Mouse (Mus musculus) cerebellum, adult 9-10 months (tissue): Measurements from ENCODE around the gene Pnn.
"Not testable (repeated sequence)": the region's sequence is repeated elsewhere in the genome, so short reads cannot be mapped to it uniquely, and the experiment has no call there.

ENCODE experiments used
- DNase-seq: peaks from one replicate; pipeline ENCODE4 v3.0.0; 2022

The Pnn gene

DNA sequence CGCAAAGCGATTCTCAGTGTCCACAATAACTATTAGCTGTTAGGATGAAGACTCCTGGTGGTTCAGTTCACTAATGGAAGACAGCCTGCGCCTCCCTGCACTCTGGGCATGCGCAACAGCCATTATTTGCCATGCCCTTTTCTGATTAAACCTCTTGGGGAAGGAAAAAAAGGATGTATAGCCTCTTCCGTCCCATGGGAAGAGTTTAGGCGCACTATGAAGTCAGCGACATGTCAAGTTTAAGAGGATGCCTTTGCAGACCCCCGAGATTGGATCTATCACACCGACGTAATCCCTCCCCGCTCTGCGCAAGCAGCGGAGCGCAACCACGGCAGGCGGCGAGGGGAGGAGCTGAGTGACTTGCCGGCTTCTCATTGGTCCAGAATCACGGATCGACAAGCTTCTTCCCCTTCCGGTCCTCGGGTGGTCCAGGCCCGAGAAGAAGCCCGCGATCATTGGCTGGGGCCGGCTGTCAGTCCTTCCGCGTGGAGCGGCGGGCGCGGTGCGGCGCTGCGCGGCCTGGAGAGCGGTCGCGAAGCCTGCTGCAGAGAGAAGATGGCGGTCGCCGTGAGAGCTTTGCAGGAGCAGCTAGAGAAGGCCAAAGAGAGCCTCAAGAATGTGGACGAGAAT lies at the start of gene Pnn:
Gene Pnn, plus strand, starts transcription at position 437 of the 630 bp plus-strand sequence.
- DNase-seq = peak; percentile 98

DNA sequence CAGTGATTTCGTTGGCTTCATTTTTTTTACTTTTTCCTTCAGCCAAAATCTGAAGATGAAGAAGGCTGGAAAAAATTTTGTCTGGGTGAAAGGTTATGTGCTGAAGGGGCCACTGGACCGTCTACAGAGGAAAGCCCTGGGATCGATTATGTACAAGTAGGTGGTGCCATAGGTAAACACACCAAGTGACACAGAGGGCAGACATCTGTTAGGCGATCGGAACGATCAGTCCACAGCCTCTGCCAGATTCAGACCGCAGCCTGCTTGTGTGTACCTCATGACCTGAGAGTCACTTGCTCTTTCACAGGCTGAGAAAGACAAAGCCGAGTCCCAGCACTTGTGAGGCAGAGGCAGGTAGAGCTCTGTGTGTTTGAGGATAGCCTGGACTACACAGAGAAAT lies 48.7 kb upstream of the Pnn start:
- no peak for DNase-seq

DNA sequence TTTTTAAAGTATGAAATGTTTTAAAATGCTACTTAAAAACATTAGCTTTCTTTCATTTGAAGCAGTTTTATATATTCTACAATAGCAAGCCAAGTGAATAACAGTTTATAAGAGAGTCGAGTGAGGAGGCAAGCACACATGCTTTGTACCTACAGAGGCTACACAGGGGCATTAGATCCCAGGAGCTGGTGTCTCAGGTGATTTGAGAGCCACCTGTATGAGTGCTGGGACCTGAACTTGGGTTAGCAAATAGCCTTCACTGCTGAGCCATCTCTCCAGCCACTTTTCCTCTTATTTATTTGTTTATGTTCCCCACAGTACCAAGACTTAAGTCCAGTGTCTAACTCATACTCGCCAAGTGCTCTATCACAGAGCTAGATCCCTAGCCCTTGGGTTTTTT lies 46.8 kb upstream of the Pnn start:
- DNase-seq = no peak

- no peak for DNase-seq
These were observed 45.4 kb upstream of the Pnn start for GRCm38 (mm10) chr12:59021306-59021705.

GRCm38 (mm10) chr12:59032101-59032500 lies 34.6 kb upstream of the Pnn start:
- no peak for DNase-seq

GRCm38 (mm10) chr12:59039162-59039970 lies 27.3 kb upstream of the Pnn start:
- DNase-seq = no peak

DNA sequence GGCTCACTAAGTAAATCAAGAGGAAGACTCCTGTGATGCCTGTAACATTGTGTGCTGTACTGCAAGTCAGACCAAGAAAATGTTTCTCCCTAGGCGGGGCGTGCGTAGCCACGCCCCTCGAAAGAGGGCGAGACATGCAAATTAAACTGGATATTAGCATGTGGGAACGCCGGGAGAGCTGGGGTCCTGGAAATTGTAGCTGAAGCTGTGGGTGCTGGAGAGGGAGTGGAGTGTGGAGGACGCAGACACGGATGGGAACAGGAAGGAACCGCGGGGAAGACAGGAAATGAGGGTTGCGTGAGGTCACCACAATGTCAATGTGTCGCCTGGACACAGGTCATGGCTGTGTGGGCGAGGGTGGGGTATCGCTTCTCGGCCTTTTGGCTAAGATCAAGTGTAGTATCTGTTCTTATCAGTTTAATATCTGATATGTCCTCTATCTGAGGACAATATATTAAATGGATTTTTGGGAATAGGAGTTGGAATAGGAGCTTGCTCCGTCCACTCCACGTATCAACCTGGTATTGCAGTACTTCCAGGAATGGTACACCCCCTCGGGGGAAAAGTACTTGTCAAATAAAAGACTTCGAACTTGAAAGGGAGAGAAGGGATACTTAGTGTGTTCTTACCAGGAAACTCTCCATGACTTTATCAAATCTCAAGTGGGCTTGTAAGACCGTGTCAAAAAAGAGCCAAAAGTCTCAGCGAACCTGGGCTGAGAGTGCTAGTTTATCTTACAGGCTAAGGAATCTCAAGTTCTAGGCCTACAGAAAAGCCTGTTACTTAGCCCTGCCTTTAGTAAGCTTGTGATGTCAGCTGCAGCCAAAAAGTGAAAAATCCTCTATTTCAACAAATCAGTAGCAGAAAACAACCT lies 26.5 kb upstream of the Pnn start:
- no peak for DNase-seq

DNA sequence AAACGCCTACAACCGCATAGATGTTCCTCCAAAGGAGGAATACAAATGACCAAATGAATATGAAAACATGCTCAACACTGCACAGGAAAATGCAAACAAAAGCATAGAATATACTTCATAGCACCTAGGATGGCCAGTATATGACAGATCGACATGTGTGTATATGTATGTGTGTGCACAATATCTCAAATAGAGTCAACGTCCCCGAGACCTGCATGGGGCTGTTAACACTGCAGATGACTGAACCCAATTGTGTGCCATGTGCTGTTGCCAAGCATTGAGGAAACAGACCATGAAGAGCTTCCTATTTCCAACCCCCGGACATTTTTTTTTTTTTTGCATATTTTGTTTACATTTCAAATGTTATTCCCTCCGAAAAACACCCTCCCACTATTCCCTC lies 25.8 kb upstream of the Pnn start:
- no peak for DNase-seq

- DNase-seq = no peak
These were observed 14.2 kb upstream of the Pnn start for GRCm38 (mm10) chr12:59052470-59052869.

- no peak for DNase-seq
These were observed 13.5 kb upstream of the Pnn start for GRCm38 (mm10) chr12:59053166-59053565.

GRCm38 (mm10) chr12:59053976-59054375 lies 12.7 kb upstream of the Pnn start:
- no peak for DNase-seq

- DNase-seq = no peak
These were observed 11.4 kb upstream of the Pnn start for GRCm38 (mm10) chr12:59055196-59055850.

GRCm38 (mm10) chr12:59056222-59056621 lies 10.5 kb upstream of the Pnn start:
- DNase-seq = no peak

DNA sequence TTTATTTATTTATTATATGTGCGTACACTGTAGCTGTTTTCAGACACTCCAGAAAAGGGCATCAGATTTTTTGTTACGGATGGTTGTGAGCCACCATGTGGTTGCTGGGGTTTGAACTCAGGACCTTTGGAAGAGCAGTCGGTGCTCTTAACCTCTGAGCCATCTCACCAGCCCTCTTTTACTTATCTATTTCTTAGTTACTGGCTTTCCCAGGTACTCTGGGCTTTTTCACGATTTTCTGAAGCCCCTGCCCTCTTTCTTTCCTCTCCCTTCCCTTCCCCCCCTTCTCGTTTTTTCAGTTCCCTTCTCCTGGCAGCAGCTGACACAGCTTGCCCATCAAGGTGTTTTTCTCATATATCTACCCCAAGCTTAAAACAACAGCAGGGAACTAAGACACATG lies 8.4 kb upstream of the Pnn start:
- not testable (repeated sequence) for DNase-seq

GRCm38 (mm10) chr12:59060322-59060721 lies 6.4 kb upstream of the Pnn start:
- peak; percentile 46 for DNase-seq

DNA sequence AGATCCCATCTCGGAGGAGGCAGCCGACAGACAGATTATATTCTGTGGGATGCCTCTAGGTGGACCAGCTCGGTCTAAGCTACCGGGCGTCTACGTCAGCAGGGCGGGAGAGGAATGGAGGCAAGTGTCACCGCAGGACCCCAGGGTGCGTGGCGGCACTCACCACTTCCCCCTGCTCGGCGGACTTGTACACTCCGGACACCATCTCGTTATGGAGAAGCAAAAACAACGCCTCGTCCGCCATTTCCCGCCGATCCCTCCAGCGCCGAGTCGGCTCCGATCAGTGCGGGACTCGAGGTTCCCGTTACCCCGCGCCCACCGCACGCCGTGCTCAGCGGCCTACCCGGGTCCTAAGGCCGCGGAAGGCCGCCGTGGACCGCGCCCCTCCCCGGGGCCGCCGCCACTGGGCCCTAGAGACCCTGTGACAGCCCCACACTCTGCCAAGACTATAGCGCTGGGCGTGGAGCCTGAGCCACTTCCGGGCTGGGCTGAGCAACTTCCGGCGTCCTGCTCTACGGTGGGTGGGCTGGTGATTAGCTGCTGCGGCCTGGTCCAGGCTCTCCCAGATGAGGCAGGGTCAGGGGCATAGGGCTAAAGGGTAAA lies 5.6 kb upstream of the Pnn start, which contains the start of gene Trappc6b:
Gene Trappc6b, minus strand, starts transcription at position 480 of the 603 bp plus-strand sequence.
- peak; percentile 76 for DNase-seq

DNA sequence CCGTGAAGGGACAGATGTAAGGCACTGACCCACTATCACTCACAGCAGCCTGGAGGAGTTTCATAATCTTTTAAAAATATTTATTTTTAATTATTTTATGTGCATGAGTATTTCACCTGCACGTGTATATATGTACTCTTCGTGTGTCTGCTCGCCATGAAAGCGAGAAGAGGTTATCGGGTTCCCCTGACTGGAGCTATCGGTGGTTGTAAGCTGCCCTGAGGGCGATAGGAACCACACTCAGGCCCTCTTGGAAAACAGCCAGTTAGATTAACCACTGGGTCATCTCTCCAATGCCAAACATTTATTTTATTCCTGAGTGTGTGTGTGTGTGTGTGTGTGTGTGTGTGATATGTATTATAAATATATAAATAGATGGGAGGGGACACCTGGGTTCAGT lies 1.8 kb upstream of the Pnn start:
- DNase-seq = no peak

- no peak for DNase-seq
These were observed 908 bp upstream of the Pnn start for GRCm38 (mm10) chr12:59065776-59066175.

DNA sequence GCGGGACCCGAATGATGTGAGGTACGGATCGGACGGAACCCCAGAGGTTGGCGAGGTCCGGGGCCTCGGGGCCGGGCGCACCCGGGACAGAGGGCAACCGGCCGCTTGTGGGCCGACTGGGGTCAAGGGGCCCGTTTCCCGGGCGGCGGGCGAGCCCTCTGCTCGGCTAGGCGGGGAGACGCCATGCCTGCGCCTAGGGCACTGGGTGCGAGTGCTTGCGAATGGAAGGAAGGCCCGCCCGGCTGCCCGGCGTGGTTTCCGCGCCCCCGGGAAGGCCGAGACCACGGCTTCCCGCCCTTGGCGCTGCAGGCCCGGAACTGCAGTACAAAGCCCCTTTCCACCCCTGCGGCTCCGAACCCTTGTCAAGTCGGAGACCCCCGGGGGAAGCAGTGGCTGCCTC lies 411 bp downstream of the Pnn start:
- DNase-seq = no peak

GRCm38 (mm10) chr12:59068791-59069190 lies 2.1 kb downstream of the Pnn start:
- DNase-seq = no peak

DNA sequence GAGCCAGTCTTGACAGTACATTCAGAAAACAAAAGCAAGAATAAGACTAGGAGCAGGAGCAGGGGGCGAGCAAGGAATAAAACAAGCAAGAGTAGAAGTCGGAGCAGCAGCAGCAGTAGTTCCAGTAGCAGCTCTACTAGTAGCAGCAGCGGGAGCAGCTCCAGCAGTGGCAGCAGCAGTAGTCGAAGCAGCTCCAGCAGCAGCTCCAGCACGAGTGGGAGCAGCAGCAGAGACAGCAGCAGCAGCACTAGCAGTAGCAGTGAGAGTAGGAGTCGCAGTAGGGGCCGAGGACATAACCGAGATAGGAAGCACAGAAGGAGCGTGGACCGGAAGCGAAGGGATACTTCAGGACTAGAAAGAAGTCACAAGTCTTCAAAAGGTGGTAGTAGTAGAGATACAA lies 5.6 kb downstream of the Pnn start:
- DNase-seq = no peak

- no peak for DNase-seq
These were observed 7.4 kb downstream of the Pnn start for GRCm38 (mm10) chr12:59074052-59074451.

- DNase-seq = no peak
These were observed 10.3 kb downstream of the Pnn start for GRCm38 (mm10) chr12:59076996-59077395.
